Mouse (Mus musculus) ES-E14 (cell line): Measurements from ENCODE around the gene Ube2d3.

Experiments
- MAFK ChIP-seq: IDR thresholded peaks from 2 replicates; pipeline ENCODE4 v1.6.1; 2014; ENCODE audit warnings: mild to moderate bottlenecking, low read depth, low read length, inconsistent platforms; ENCODE audit not compliant: insufficient read depth
- ZNF384 ChIP-seq: IDR thresholded peaks from 2 replicates; pipeline ENCODE4 v1.6.1; 2012; ENCODE audit warnings: low read depth, low read length, inconsistent platforms

- TF ChIP-seq ZNF384 (no peak), MAFK (no peak)
Measured at GRCm38 (mm10) chr3:135436901-135437616, 890 bp upstream of the Ube2d3 start.
